Mouse (Mus musculus) embryonic fibroblast, embryonic 13.5 days (primary cell): ENCODE data around the gene Eml2.

Source experiments
- CTCF ChIP-seq: IDR thresholded peaks from 2 replicates; pipeline ENCODE4 v1.5.1; 2011; ENCODE audit warnings: mild to moderate bottlenecking, control low read depth, low read length, moderate library complexity, borderline replicate concordance; ENCODE audit not compliant: insufficient read depth
- POLR2A ChIP-seq: IDR thresholded peaks from 2 replicates; pipeline ENCODE4 v1.6.1; 2011; ENCODE audit warnings: low read depth, mild to moderate bottlenecking, control low read depth, low read length, moderate library complexity

GRCm38 (mm10) chr7:19166990-19167389 is 9.2 kb upstream of the Eml2 start:
- TF ChIP-seq CTCF = no peak
- no peak for TF ChIP-seq POLR2A
